Mouse (Mus musculus) forebrain, embryonic 14.5 days (tissue): ENCODE data around the gene Gpr101. TPM values are rescaled to one million over a fixed set of nuclear protein-coding genes. Genes with fewer than 3 reads are reported as not detected.

Experiments
- ATAC-seq: fragments of 200-750 bp; cut with Nextera tagmentation; 2 replicates; pipeline ENCODE4 v1.8.0; 2017; ENCODE audit warnings: mild to moderate bottlenecking, moderate library complexity
- DNase-seq: peaks from one replicate; pipeline ENCODE4 v3.0.0-alpha.2; 2015; ENCODE audit warnings: low spot score
- H3K27ac ChIP-seq: fragments of 300-500 bp; sonication (generic); 2 replicates; pipeline ENCODE4 v1.5.1; 2014; ENCODE audit warnings: low read depth, mild to moderate bottlenecking, control low read depth, low read length, moderate library complexity
- H3K27me3 ChIP-seq: fragments of 300-500 bp; sonication (generic); replicated peaks from 2 replicates; pipeline ENCODE4 v1.6.1; 2014; ENCODE audit warnings: low read length, control low read depth, mixed read lengths; ENCODE audit not compliant: control insufficient read depth, insufficient read depth
- H3K36me3 ChIP-seq: fragments of 300-500 bp; sonication (generic); 2 replicates; pipeline ENCODE4 v1.6.1; 2014; ENCODE audit warnings: low read length, control low read depth; ENCODE audit not compliant: control insufficient read depth, insufficient read depth
- H3K4me1 ChIP-seq: fragments of 300-500 bp; sonication (generic); 2 replicates; pipeline ENCODE4 v1.6.1; 2014; ENCODE audit warnings: antibody characterized with exemption, low read length, control low read depth; ENCODE audit not compliant: control insufficient read depth, insufficient read depth
- H3K4me2 ChIP-seq: fragments of 300-500 bp; sonication (generic); 2 replicates; pipeline ENCODE4 v1.6.1; 2014; ENCODE audit warnings: mild to moderate bottlenecking, control low read depth, low read length
- H3K4me3 ChIP-seq: fragments of 300-500 bp; sonication (generic); 2 replicates; pipeline ENCODE4 v1.5.1; 2014; ENCODE audit warnings: low read depth, low read length, control low read depth
- H3K9ac ChIP-seq: fragments of 300-500 bp; sonication (generic); 2 replicates; pipeline ENCODE4 v1.6.1; 2014; ENCODE audit warnings: mild to moderate bottlenecking, low read length, control low read depth, moderate library complexity
- H3K9me3 ChIP-seq: fragments of 300-500 bp; sonication (generic); replicated peaks from 2 replicates; pipeline ENCODE4 v1.6.1; 2016; ENCODE audit warnings: low read length, control low read depth, mixed read lengths; ENCODE audit not compliant: control insufficient read depth
- WGBS: fragments of 180-500 bp; shearing (Covaris S2); extraction: QIAGEN DNeasy Blood & Tissue Kit; methylation state at CpG from one replicate; pipeline ENCODE4 v1.1.7; 2014; 5-methylcytosine and 5-hydroxymethylcytosine counted together
- polyA plus RNA-seq: library from polyadenylated mRNA; unstranded; fragments of >200 nt; fragmentation: Nextera tagmentation; extraction: Ambion mirVana; gene quantifications from 2 replicates; pipeline ENCODE4 v1.2.1, GENCODE M21; 2014

Gpr101 gene
- polyA plus RNA-seq, result 0.22 and 0.27 TPM in 2 replicates

- H3K27ac ChIP-seq, result no peak within 1 kb of the TSS
- H3K9ac ChIP-seq, result peak within 1 kb of the TSS; percentile 49; the same call in 1 of the 2 replicates
- H3K4me2 ChIP-seq, result peak within 1 kb of the TSS; percentile 65
- no peaks in the 10 kb centered on the region for H3K9me3 ChIP-seq
- peak; percentile 52; the same call in 1 of the 2 replicates for ATAC-seq
- no peaks in the 10 kb centered on the region for H3K36me3 ChIP-seq
- H3K4me1 ChIP-seq, result no peaks in the 10 kb centered on the region
- peak; percentile 18 for DNase-seq
- H3K27me3 ChIP-seq, result no peaks in the 10 kb centered on the region
- WGBS, result 16% methylated on average over 27 of the region's 28 CpGs
- peak within 1 kb of the TSS; percentile 34 for H3K4me3 ChIP-seq
Measured at GRCm38 (mm10) chrX:57503634-57504033, at the start of gene Gpr101. TSS of gene Gpr101 (minus strand) at chrX:57503757.

- WGBS, result 37% methylated on average over 28 of the region's 28 CpGs
- ATAC-seq (peak; percentile 66; the same call in 1 of the 2 replicates), DNase-seq (peak; percentile 28)
- H3K4me1 ChIP-seq, result no peaks in the 10 kb centered on the region
- H3K27ac ChIP-seq, result no peak overlapping the region
- H3K4me2 ChIP-seq, result peak overlapping the region; percentile 47
- H3K9ac ChIP-seq, result peak overlapping the region; percentile 29
- no peaks in the 10 kb centered on the region for H3K36me3 ChIP-seq
- H3K27me3 ChIP-seq, result no peaks in the 10 kb centered on the region
- H3K9me3 ChIP-seq, result no peaks in the 10 kb centered on the region
- peak overlapping the region; percentile 16 for H3K4me3 ChIP-seq
Measured at GRCm38 (mm10) chrX:57521117-57522095, 17.8 kb upstream of the Gpr101 start.

- H3K4me3 ChIP-seq, result no peak overlapping the region
- DNase-seq, result no peak
- H3K36me3 ChIP-seq, result no peaks in the 10 kb centered on the region
- H3K9ac ChIP-seq, result no peak overlapping the region
- whole genome bisulfite sequencing, result 79% methylated on average over 1 of the region's 1 CpGs
- ATAC-seq, result no peak
- no peaks in the 10 kb centered on the region for H3K9me3 ChIP-seq
- no peaks in the 10 kb centered on the region for H3K4me1 ChIP-seq
- no peaks in the 10 kb centered on the region for H3K27me3 ChIP-seq
- no peak overlapping the region for H3K27ac ChIP-seq
- no peak overlapping the region for H3K4me2 ChIP-seq
Measured at GRCm38 (mm10) chrX:57506247-57506646, 2.7 kb upstream of the Gpr101 start.

Other genes starting within 250 kb of the Gpr101 start
- gene Arhgef6, start 165.0 kb downstream of the Gpr101 start, polyA plus RNA-seq, result 6.1 and 7.1 TPM in 2 replicates
- gene Rbmx, start 110.7 kb downstream of the Gpr101 start, polyA plus RNA-seq, result 263 and 266 TPM in 2 replicates
- gene Gm364, start 94.6 kb downstream of the Gpr101 start, polyA plus RNA-seq, result 0.08 TPM in 1 of 2 replicates, not detected in the other